Mouse (Mus musculus) gastrocnemius, postnatal 25 days (tissue): Measurements from ENCODE around the gene Rps27l. TPM values are rescaled to one million over a fixed set of nuclear protein-coding genes. Genes with fewer than 3 reads are reported as not detected.
"Not testable (repeated sequence)": the region's sequence is repeated elsewhere in the genome, so short reads cannot be mapped to it uniquely, and the experiment has no call there.

Experiments used
- DNase-seq: peaks from one replicate; pipeline ENCODE4 v3.0.0; 2022
- long read RNA-seq, 2 experiments: library from polyadenylated mRNA; stranded (forward); transcript quantifications; one replicate each; pipeline ENCODE4 v2.0.0; 2021
- total RNA-seq, 2 experiments: library from RNA; stranded (reverse); gene quantifications; 1 replicate in 1 of 2; 2 replicates in 1 of 2; pipeline ENCODE4 v1.2.3; 2021

Gene Rps27l
- 100 to 1,000 TPM; 198 to 200 TPM for total RNA-seq
- long read RNA-seq, experiment 1, transcript Rps27l-201 (4 exons, 499 nt), result major isoform, 273 of 286 reads
- long read RNA-seq, experiment 1, partial matches to known transcripts, result 9 of 286 reads
- long read RNA-seq, experiment 1, other reads (novel, unspliced or antisense), result 2 of 286 reads
- long read RNA-seq, experiment 2, transcript Rps27l-201 (4 exons, 499 nt), result major isoform, 176 of 186 reads
- long read RNA-seq, experiment 2, partial matches to known transcripts, result 6 of 186 reads
- long read RNA-seq, experiment 2, other reads (novel, unspliced or antisense), result 2 of 186 reads

DNA sequence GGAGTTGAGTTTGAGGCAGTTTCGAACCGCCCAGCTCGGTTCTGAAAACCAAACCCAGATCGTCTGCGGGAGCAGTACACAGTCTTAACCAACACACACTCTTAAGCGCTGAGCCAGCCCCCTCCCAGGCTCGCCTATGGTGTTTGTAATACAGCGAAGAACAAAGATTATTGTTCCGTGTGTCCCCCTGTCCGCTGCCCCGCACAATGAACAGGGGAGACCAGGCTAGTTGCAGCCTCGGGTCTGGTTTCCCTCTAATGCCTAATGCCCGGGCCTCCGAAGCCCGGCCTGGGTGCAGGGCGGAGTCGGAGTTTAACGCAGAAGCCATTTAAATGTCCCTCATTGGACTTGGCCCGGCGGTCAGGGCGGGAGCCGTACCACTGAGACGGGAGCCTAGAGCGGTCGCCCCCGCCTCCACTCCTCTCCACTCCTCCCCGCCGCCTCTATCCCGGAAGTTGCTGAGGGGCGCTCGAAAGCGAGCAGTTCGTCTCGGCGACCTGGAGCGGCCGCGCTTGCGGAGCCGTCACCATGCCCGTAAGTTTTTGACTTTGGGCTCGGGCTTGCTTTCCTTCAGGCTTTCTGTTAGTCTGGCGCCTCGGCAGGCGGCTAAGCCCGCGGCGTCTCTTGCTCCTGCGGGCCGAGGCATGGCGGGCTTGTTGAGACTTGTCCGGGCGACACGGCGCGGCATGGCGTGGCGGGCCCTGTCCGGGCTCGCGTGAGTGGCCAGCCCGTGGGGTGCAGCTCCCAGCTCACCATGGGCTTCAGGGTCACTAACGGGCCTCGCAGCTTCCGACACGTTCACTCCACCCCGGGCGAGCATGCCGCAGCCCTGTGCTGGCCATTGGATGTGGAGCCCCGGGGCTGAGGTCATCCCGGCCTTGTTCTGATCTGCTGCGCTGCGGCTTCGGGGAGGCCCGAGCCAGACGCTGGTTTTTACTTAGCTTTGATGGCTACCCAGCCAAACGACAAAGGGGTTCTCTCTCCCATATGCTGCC is at the start of gene Rps27l:
TSS of gene Rps27l (plus strand) at position 440 of the 995 bp plus-strand sequence.
- DNase-seq, result peak; percentile 96

DNA sequence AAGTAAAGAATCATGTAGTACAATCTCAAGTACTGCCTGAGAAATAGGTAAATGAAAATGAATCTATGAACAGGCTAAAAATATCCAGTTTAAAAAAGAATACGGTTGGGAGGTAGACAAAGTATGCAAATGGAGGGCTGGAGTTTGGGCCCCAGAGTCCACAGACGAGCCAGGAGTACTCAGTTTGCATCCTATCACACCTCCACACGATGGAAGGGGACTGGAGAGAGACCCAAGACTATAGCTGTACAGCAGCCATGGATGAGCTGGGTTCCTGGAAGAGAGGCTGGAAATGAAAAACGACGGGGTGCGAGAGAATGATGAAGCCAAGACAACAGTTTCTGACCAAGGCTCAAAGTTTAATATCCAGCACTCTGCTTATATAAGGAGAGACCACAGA is 48.9 kb upstream of the Rps27l start:
- no peak for DNase-seq

DNA sequence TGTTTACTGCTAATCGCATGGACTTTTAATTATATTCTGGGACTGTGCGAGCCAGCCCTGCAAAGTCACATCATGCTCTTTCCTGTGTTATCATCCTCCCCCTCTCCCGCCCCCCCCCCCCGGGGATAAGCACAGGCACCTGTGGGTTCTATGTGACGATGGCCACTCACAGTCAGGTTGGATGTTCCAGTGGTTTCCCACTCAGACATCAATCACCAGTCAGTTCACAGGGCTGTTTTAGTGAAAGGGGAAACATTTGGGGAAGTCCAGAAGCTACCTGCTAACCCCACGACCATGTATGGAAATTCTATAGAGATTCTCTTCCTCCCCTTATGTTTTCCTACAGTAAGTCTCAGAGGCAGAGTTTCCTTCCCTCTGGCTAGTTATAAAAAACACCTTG is 48.0 kb upstream of the Rps27l start:
- DNase-seq, result no peak

DNA sequence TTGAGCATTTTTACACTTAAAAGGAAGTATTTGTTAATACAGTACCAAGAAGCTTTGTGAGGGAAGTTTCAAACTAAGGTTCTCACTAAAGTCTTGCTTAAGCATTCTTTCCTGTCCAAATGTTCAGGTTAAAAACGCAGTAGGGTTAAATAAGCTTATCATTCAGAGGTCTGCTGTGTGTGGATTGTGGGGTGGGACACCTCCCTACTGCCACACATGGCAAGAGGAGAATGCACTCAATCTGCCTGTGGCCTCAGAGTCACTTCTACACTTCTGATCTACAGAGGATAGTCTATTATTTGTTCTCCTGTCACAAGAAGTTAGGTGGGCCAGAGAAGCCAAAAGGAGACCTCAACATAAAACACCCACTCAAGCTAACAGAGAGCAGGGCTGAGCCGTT is 46.8 kb upstream of the Rps27l start:
- no peak for DNase-seq

DNA sequence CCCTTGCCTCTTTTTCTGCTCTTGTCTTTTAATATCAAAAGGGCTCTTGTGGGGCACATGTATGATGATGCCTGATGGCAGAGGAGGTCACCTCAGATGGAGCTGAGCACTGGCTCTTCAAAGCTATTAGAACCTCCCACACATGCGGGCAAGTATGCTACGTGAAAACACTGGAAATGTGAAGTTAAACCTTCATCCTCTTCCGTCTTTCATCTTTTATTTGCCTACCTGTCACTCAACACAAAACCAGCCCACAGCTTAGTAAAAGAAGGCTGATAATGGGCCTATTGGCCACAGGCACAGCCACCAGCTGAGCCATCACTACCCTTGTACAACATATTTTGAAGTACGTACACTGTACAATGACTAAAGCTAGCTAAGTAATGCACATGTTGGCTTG is 46.4 kb upstream of the Rps27l start:
- DNase-seq, result no peak

DNA sequence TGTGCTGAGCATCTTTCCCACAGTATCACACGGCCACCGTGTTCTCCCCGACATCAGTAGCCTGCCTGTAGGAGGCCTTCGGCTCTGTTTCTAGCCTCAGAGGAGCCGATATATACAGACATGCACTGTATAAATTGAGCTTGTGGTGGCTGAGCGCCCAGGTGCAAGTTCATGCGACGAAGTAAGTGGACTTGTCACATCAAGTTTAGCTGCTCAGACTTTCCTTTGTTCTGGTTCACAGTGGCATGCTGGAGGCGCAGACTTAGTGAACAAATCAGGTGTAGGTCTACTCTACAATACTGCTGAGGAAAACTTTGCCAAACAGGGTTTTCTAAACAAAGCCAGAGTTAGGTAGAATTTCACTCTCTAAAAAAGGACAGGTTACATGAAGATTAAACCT is 39.9 kb upstream of the Rps27l start:
- no peak for DNase-seq

DNA sequence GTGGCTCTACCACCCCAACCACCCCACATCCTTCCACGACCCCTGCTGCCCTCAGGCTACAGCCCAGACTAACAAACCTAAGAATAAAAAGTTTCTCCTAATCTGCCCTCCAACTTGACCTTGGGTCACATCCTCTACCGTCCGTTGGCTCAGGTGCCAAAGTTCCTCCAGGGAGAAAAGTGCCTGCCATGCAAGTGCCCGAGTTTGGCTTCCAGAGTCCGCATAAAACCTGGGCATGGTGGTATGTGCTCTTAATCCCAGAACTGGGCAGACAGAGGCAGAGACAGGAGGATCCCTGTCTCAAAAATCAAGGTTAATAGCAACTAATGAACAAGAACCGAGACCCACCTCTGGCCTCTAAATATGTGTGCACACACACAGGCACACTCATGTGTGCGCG is 38.8 kb upstream of the Rps27l start:
- no peak for DNase-seq

DNA sequence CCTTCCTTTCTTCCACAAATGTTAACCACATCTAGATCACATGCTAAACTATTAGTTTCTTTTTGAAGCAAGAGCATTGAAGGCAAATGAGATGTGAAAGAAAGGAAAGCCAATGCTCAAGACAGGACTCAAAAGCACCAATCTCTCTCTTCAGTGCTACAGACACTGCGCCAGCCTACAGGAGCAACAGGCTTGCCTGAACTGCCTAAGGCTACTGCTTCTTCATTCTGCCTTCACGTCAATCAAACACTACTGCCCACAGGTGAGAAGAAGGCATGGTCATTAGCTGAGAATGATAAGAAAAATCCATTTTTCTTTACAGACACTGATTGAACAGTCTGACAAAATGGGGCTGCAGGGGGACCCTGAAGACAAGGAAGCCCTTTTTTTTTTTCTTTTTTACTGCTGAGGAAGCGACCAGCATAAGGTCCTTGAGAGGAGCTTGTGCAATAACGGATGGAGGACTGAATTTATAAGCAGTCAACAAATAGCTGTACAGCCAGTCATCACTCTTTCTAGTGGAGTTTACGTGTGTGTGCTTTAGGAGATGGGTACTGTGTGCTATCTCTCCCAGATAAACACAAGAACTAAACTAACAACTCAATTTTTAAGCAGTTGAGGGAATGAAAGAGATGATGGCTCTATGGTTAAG is 38.0 kb upstream of the Rps27l start:
- no peak for DNase-seq

DNA sequence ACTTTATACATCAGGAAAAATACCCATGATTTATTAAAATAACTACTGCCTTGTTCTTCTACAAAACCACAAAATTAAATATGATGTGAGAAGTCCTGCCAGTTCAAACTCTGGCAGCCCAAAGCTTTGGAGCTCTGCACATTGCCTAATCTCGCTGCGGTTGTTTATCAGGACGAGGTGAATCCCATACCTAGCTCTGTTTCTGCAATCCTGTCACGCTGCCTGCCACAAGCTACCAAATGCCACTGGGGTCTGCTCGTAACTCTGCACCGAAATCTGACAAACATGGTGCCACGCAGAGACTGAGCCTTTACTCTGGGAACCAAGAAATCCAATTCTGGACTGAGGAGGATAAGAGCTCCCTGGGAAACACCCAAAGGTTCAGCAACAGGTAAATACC is 36.0 kb upstream of the Rps27l start:
- DNase-seq, result no peak

DNA sequence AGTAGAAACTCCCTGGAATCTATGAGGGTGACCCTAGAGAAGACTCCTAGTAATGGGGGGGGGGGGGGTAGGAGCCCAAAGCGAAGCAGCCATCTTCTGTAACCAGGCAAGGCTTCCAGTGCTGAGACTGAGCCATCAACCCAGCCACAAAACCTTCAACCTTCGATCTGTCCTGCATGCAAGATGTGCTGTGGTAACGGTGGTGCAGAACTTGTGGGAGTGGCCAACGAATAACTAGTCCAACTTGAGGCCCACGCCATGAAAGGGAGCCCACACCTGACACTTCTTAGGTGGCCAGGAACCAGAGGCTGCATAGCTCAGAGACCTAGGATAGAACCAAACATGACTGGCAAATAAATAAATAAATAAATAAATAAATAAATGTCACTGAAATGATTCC is 35.2 kb upstream of the Rps27l start:
- no peak for DNase-seq

DNA sequence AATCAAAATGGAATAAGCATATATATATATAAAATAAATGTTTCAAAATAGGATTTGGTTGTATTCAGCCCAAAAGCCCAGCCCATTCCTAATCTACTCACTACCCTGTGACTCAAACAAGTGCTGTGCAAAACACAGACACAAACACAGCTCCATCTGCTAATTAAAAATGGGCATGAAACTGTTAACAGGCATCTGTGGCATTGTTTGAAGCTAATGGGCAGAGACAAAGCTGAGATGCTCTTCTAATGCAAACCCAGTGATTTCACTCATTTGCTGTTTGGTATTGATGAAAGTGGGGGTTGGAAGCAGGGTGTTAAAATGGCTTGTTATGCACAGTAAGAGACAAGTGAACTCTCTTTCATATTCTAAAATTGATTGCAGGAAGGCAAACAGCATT is 33.6 kb upstream of the Rps27l start:
- DNase-seq, result no peak

DNA sequence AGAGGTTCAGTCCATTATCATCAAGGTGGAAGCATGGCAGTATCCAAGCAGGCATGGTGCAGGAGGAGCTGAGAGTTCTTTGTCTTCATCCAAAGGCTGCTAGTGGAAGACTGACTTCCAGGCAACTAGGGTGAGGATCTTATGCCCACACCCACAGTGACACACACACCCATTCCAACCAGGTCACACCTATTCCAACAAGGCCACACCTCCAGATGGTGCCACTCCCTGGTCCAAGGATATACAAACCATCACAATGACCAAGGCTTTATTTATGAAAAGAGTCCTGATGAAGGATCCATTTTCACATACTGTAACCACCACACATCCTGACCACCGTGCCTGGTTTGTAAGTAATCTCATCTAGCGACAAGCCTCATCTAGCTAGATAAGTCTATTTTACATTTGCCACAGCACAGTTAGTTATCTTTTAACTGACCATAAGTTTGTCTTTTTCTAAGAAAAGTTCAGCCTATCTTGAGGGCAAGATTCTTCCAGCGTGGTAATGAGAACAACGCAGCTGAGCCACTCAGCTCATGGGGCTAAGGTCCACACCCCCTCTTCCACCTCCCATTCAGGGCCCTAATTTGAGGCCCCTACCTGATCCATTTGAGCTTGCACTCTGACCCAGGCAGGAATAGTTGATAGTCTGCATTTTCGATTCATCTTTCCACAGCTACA is 32.5 kb upstream of the Rps27l start:
- not testable (repeated sequence) for DNase-seq

DNA sequence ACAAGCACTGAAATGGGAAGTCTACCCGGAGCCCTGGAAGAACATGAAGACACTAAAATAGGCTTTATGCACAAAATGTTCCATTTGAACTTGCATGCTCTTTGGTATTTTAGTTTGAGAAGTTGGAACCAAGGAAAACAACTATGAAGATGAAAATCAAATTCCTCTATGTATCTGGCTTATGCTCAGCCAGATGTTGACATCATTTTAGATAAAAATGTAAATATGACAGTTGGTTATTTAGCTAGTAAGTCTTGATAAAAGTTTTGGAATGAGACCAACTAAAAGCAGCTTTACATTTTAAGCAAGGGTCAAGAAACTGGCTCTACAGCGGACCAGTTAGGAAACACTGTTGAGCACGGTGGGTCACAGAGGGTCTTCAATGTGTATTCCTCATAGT is 31.3 kb upstream of the Rps27l start:
- DNase-seq, result no peak

DNA sequence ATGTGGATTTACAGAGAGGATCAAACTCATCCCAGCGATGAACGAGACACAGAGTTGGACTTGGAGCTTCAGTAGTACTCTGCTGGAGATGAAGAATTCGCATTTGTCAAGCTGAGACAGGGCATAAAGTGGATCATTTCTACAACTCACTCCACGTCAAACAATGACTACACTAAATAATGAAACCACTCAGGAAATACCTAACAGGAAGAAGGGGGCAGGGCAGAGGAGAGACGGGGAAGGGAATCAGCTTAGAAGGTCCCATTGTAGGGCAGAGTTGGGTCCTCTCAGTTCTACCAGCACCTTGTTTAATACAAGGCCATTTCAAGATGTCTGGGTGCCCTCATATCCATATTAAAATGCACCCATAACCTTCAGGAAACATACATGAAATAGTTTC is 30.5 kb upstream of the Rps27l start:
- no peak for DNase-seq

DNA sequence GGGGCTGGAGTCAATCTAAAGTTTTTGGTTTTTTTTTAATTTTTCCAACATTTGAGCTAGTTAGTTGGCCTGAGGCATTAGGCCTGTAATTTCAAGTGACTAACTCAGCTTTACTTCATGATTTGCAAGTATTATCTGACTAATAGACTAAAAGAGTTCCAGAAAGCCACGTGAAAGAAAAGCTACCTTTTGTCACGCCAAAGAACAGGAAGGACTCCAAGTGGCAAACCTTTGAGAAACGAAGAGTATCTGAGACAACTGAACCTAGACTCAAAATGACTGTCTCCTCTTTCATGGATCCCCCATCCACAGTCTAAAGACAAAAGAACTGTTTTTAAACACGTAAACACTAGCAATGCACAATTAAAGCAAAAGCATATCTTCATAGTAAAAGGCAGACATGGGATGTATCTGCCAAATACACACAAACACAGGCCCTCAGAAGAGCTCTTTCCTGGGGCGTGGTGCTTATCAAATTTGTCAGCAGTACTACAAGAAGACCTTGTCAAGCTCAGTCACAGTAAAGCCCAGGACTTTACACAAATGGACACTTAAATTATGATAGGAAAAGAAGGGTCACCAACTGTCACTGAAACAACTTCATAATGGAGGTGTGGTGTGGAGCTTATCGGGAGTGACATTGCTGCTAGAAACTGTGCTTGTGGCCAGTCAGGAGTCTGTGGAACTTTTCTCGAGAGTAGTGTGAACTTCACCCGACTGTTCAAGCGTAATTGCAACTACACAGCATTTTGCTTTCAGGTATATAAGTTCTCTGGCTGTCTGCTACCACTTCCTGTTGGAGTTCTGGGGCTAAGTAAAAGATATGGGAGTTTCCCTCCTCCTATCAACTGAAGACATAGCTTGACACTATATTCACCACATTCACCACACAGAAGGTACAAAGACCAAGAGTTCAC is 29.8 kb upstream of the Rps27l start:
- no peak for DNase-seq

DNA sequence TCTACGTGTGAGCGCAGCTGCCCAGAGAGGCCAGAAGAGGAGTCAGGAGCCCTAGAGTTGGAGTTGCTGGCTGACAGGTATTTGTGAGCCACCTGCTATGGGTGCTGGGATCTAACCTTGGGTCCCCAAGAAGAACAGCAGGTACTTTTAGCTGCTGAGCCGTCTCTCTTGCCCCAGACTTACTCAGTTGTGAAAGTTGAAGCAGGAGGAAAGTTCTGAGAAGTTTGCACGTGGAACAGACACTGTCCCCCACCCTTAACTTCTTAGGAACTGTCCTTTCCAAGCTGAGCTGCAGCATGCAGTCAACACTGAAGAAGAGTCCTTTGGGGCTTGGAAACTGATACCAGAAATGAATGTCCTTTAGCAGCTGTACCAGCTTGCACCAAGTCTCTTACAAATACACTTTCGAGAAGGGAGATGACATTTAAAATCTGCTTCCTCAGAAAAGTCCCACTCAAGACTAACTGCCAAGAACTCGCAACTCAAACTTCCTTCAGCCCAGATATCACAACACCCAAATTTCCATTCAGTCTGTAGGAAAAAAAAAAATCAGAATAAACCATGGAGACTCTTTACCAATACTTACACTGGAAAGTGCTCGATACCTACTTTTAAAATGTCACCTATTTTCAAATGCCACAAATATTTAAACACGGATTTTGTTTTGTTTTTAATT is 28.5 kb upstream of the Rps27l start:
- DNase-seq, result no peak

DNA sequence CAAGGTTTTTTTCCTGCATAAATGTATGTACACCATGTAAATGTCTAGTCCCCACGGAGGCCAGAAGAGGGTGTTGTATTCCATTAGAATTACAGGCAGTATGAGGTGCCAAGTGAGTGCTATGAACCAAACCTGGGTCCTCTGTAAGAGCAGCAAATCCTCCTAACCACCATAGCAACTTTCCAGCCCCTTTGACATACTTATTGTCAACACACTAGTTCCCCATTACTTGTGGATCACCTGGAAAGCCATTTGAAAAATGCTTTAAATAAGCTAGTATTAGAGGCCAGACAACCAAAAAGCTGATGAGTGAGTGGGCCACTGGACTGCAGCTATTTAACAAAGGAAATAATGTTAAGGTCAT is 28.0 kb upstream of the Rps27l start:
- no peak for DNase-seq

DNA sequence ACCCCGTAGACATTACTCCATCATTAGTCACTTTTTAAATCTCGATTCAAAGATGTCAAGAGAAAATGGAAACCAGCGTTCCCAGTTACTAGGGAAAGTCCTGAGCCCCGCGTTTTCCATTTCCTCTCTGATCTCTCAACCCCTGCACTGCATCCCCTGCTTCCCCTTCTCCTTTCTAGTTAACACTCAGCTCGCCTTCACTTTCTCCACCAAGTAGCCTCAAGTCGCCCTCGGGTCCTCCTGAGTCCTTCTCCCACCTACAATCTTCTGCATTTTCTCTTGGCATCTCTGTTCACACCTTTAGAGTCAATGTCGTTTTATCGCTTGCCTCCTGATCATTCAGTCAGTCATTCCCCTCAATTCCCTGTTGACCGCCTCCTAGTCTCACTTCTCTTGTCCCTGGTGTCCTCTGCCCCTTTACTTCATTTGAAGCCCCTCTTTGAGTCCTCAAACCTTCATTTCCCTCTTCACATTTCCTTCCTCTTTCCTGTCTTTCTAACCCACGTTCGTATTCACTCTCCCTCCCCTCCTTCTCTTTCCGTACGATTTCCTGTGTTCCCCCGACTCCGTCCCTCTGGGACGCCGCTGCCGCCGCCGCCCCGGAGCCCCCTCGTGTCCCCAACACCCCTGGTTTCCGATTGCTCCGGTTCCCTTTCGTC is 27.1 kb upstream of the Rps27l start:
- no peak for DNase-seq

DNA sequence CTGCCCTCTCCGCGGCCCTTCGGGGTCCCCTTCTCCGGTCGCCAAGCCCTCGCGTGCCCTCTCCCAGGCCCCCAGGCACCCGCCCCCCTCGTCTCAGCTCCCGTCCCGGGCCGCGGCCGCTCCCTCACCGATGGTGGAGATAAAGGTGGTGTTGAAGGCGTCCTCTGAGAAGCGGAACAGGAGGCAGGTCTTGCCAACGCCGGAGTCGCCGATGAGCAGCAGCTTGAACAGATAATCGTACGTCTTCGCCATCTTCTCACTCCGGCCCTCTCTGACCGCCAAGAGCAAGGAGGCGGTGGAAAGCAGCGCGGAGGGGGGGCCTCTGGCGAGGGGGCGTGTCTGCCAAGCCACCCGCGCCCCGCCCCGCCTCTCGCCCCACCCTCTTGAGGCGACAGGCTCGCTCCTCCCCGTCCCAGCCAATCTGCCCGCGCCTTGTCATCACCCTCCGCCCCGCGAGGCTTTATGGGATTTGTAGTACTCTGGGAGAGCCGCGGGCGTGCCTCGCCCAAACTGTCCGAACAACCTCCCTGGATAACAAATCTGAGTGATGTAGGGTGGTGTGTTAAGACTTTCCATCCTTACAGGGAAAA is 26.4 kb upstream of the Rps27l start, which contains the start of gene Rab8b:
TSS of gene Rab8b (minus strand) at position 306 of the 590 bp plus-strand sequence.
- peak; percentile 97 for DNase-seq

DNA sequence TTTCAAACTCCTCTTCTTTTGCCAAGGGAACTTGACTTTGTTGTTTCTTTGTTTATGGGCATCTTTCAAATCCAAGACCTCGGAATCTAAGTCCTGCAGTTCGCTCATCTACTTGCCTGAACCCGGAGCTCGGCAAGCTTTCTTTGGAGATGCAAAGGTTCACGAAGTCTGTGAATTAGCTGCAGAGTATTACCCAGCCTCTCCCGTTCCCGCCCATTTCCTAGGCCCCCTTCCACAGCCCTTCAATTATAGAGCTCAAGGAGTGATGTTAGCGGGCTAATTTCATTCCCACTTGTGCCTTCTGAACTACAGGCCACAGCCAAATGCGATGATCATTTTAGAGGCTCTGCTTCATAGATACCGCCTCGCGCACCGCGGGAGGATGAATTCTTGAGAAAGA is 25.9 kb upstream of the Rps27l start:
- DNase-seq, result peak; percentile 11
